Mouse (Mus musculus) adrenal gland, postnatal 36 days (tissue): ENCODE measurements around the gene Olfr137. TPM values are rescaled to one million over a fixed set of nuclear protein-coding genes. Genes with fewer than 3 reads are reported as not detected.

Experiments
- DNase-seq, 2 experiments: peaks; one replicate each; pipeline ENCODE4 v3.0.0; 2021; ENCODE audit warnings: mixed read lengths in 1 of 2
- long read RNA-seq, 2 experiments: library from polyadenylated mRNA; stranded (forward); transcript quantifications; one replicate each; pipeline ENCODE4 v2.0.0; 2021; ENCODE audit warnings: borderline sequencing depth in 2 of 2
- total RNA-seq, 2 experiments: library from RNA; stranded (reverse); gene quantifications; 2 replicates each; pipeline ENCODE4 v1.2.3; 2021

Gene Olfr137
- not detected for total RNA-seq
- long read RNA-seq, experiment 1, result 0 reads
- long read RNA-seq, experiment 2, result 0 reads

DNA sequence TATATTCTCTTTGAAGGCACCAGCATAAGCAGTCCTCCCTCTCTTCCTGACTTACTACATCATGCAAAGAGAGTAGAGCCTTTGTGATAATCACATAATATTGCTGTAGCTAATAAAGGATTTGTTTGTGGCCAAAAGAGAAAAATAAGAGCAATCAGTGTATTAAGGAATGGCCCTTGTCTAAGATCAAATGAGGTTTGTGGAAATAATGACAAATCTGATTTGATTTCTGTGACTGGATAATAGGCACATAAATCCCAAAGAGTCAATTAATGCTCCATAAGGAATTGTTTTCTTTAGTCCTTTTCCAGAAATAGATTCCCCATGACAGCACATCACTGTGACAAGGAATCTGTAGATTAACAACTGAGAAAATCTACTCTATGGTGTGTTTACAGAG is at the start of gene Olfr137:
Gene Olfr137 (minus strand): TSS at position 101 of the 400 bp plus-strand sequence.
- DNase-seq, result no peak

DNA sequence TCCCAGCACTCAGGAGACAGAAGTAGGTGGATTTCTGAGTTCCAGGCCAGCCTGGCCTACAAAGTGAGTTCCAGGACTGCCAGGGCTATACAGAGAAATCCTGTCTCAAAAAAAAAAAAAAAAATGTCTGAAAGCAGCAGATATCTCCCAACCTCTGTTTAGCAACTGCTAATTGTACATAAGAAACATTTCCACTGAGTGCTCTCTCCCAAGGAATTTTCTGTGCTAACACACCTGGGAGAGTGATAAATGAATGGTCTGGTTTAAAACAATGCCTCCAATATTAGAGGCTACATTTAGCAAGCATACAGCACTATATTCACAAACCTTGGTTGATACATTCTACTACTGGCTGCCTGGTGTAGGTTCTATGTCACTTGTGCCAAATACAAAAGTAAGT is 22.2 kb upstream of the Olfr137 start, which contains the start of gene Olfr136:
Gene Olfr136 (plus strand): TSS at position 301 of the 400 bp plus-strand sequence.
- no peak for DNase-seq

DNA sequence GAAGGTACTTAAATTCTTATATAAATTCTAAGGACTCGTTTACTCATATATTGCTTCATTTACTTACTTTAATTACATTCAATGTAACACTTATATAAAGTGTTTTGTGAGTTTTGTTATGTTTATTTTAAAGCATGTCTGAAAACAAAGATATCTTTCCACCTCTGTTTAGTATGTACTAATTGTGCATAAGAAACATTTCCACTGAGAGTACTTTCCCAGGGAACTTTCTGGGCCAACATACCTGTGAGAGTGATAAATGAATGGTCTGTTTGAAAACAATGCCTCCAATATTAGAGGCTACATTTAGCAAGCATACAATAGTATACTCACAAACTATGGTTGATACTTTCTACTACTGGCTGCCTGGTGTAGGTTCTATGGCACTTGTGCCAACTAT is 46.6 kb downstream of the Olfr137 start, which contains the start of gene Olfr138:
Gene Olfr138 (plus strand): TSS at position 301 of the 400 bp plus-strand sequence.
- DNase-seq, result no peak

Other genes with a start within 250 kb of the Olfr137 start
- not detected for gene Olfr129, start 247.5 kb downstream of the Olfr137 start, total RNA-seq
- gene Olfr130, start 243.6 kb downstream of the Olfr137 start, total RNA-seq, result not detected
- not detected for gene Olfr131, start 218.9 kb downstream of the Olfr137 start, total RNA-seq
- gene Olfr132, start 173.0 kb downstream of the Olfr137 start, total RNA-seq, result not detected
- gene Olfr133, start 162.3 kb downstream of the Olfr137 start, total RNA-seq, result not detected
- gene Olfr134, start 136.2 kb downstream of the Olfr137 start, total RNA-seq, result not detected
- not detected for gene Olfr135, start 103.2 kb downstream of the Olfr137 start, total RNA-seq
- gene Olfr138, start 46.5 kb downstream of the Olfr137 start, total RNA-seq, result not detected
- not detected for gene Olfr136, start 22.3 kb upstream of the Olfr137 start, total RNA-seq
- not detected for gene Esp36, start 112.6 kb upstream of the Olfr137 start, total RNA-seq
- not detected for gene Esp34, start 246.6 kb upstream of the Olfr137 start, total RNA-seq